Mouse (Mus musculus) hindlimb bud, embryonic 11.5 days (tissue): Measurements from ENCODE around the gene 4931428L18Rik.

Experiments used
- DNase-seq: peaks from one replicate; pipeline ENCODE4 v3.0.0-alpha.2; 2012; ENCODE audit warnings: low read depth, low spot score; ENCODE audit errors: extremely low spot score

Gene 4931428L18Rik

GRCm38 (mm10) chr1:31222564-31222963 is at the start of gene 4931428L18Rik, which contains the start of gene Pih1d3:
4931428L18Rik (minus strand) TSS chr1:31222684.
Pih1d3 (plus strand) TSS chr1:31222838.
- no peak for DNase-seq

GRCm38 (mm10) chr1:31260218-31260923 is 37.9 kb upstream of the 4931428L18Rik start:
- no peak for DNase-seq

GRCm38 (mm10) chr1:31233319-31234036 is 11.0 kb upstream of the 4931428L18Rik start:
- no peak for DNase-seq

GRCm38 (mm10) chr1:31220599-31221250 is 1.8 kb downstream of the 4931428L18Rik start:
- no peak for DNase-seq

GRCm38 (mm10) chr1:31214831-31215230 is 7.7 kb downstream of the 4931428L18Rik start:
- no peak for DNase-seq

- DNase-seq, result peak; percentile 60
These were observed 12.3 kb downstream of the 4931428L18Rik start for GRCm38 (mm10) chr1:31210144-31210543.

GRCm38 (mm10) chr1:31205770-31206169 is 16.7 kb downstream of the 4931428L18Rik start:
- DNase-seq, result no peak

- DNase-seq, result no peak
These were observed 17.1 kb downstream of the 4931428L18Rik start for GRCm38 (mm10) chr1:31205346-31205745.

GRCm38 (mm10) chr1:31203771-31204170 is 18.7 kb downstream of the 4931428L18Rik start:
- DNase-seq, result no peak

- no peak for DNase-seq
These were observed 25.5 kb downstream of the 4931428L18Rik start for GRCm38 (mm10) chr1:31196959-31197358.

GRCm38 (mm10) chr1:31195633-31196032 is 26.9 kb downstream of the 4931428L18Rik start:
- DNase-seq, result no peak

- DNase-seq, result no peak
These were observed 32.1 kb downstream of the 4931428L18Rik start for GRCm38 (mm10) chr1:31190237-31190866.

GRCm38 (mm10) chr1:31178264-31178663 is 44.2 kb downstream of the 4931428L18Rik start:
- no peak for DNase-seq

- no peak for DNase-seq
These were observed 46.4 kb downstream of the 4931428L18Rik start, which contains the start of gene Lgsn for GRCm38 (mm10) chr1:31176101-31176500. Lgsn (plus strand) TSS chr1:31176401.

GRCm38 (mm10) chr1:31175401-31175800 is 47.1 kb downstream of the 4931428L18Rik start:
- no peak for DNase-seq

GRCm38 (mm10) chr1:31165326-31166121 is 57.0 kb downstream of the 4931428L18Rik start:
- no peak for DNase-seq

- no peak for DNase-seq
These were observed 57.8 kb downstream of the 4931428L18Rik start for GRCm38 (mm10) chr1:31164527-31165189.

GRCm38 (mm10) chr1:31156884-31157283 is 65.6 kb downstream of the 4931428L18Rik start:
- DNase-seq, result no peak

- DNase-seq, result no peak
These were observed 66.3 kb downstream of the 4931428L18Rik start for GRCm38 (mm10) chr1:31156185-31156584.
